Mouse (Mus musculus) neural tube, embryonic 11.5 days (tissue): ENCODE measurements around the gene Spdye4b. TPM values are rescaled to one million over a fixed set of nuclear protein-coding genes. Genes with fewer than 3 reads are reported as not detected.
"Not testable (repeated sequence)": the region's sequence is repeated elsewhere in the genome, so short reads cannot be mapped to it uniquely, and the experiment has no call there.

Experiments used
- ATAC-seq: fragments of 200-750 bp; cut with Nextera tagmentation; 2 replicates; pipeline ENCODE4 v1.8.0; 2017; ENCODE audit warnings: moderate number of reproducible peaks, mild to moderate bottlenecking, moderate TSS enrichment, moderate library complexity; ENCODE audit not compliant: insufficient read depth, low FRiP score, low TSS enrichment
- DNase-seq: peaks from one replicate; pipeline ENCODE4 v3.0.0-alpha.2; 2015; ENCODE audit warnings: low spot score
- H3K27ac ChIP-seq: fragments of 300-500 bp; sonication (generic); 2 replicates; pipeline ENCODE4 v1.5.1; 2014; ENCODE audit warnings: low read depth, mild to moderate bottlenecking, low read length
- H3K27me3 ChIP-seq: fragments of 300-500 bp; sonication (generic); 2 replicates; pipeline ENCODE4 v1.6.1; 2014; ENCODE audit warnings: mild to moderate bottlenecking, low read length, mixed read lengths; ENCODE audit not compliant: control insufficient read depth, insufficient read depth
- H3K36me3 ChIP-seq: fragments of 300-500 bp; sonication (generic); 2 replicates; pipeline ENCODE4 v1.6.1; 2014; ENCODE audit warnings: mild to moderate bottlenecking, low read length, moderate library complexity, mixed read lengths; ENCODE audit not compliant: control insufficient read depth, insufficient read depth
- H3K4me1 ChIP-seq: fragments of 300-500 bp; sonication (generic); 2 replicates; pipeline ENCODE4 v1.6.1; 2014; ENCODE audit warnings: low read length, mixed read lengths; ENCODE audit not compliant: control insufficient read depth, insufficient read depth
- H3K4me2 ChIP-seq: fragments of 300-500 bp; sonication (generic); 2 replicates; pipeline ENCODE4 v1.6.1; 2014; ENCODE audit warnings: low read depth, mild to moderate bottlenecking, moderate library complexity
- H3K4me3 ChIP-seq: fragments of 300-500 bp; sonication (generic); 2 replicates; pipeline ENCODE4 v1.5.1; 2014; ENCODE audit warnings: low read depth, low read length
- H3K9ac ChIP-seq: fragments of 300-500 bp; sonication (generic); 2 replicates; pipeline ENCODE4 v1.6.1; 2014; ENCODE audit warnings: mild to moderate bottlenecking, low read length
- H3K9me3 ChIP-seq: fragments of 300-500 bp; sonication (generic); 2 replicates; pipeline ENCODE4 v1.6.1; 2016; ENCODE audit warnings: low read length; ENCODE audit not compliant: control insufficient read depth
- WGBS: fragments of 180-500 bp; shearing (Covaris S2); extraction: QIAGEN DNeasy Blood & Tissue Kit; methylation state at CpG from one replicate; pipeline ENCODE4 v1.1.7; 2014; 5-methylcytosine and 5-hydroxymethylcytosine counted together
- polyA plus RNA-seq: library from polyadenylated mRNA; unstranded; fragments of >200 nt; fragmentation: Nextera tagmentation; extraction: Ambion mirVana; gene quantifications from 2 replicates; pipeline ENCODE4 v1.2.1, GENCODE M21; 2014

The Spdye4b gene
- polyA plus RNA-seq, 1 experiment from 2014 or later: not detected

DNA sequence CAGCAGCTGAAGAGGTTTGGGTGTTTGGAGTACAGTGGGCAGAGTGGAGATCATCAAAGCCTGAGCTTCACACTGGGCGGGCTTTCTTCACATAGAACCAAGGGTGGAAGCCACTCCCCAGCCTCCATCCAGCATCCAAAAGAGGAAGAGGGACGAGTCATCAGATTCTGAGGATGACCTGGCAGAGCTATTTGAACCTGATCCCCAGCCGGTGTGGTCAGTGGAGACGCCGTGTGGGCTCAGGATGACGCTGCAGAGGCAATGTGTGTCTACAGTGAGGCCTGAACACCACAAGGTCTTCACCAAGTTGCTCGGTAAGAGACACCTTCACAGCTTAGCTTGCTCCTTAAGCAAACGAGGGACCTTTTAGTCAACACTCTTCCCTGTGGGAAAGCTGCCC is 13.9 kb downstream of the Spdye4b start:
- not testable (repeated sequence) for H3K27ac ChIP-seq, H3K9me3 ChIP-seq, H3K9ac ChIP-seq, H3K4me3 ChIP-seq, H3K36me3 ChIP-seq, DNase-seq, H3K4me2 ChIP-seq, H3K27me3 ChIP-seq, ATAC-seq, H3K4me1 ChIP-seq
- 66% methylated on average over 7 of the region's 8 CpGs for WGBS

DNA sequence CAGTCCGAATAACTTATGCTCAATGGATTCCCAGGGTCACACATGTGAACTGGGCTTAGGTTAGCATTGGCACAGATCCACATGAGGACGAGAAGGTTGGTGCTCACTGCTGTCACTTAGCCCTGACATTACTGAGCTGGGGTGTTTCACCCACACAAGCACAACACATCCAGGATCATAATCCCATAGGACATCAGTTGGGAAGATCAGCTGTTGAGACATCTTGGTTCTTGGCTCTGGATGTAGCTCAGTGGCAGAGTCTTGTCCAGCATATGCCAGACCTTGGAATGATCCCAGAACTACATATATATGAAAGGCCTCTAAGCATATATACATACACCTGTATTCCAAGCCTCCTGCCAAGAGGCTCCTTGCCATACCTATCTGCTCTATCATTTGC is 14.3 kb downstream of the Spdye4b start:
- 74% methylated on average over 2 of the region's 2 CpGs for WGBS
- H3K27me3 ChIP-seq: no peaks in the 10 kb centered on the region
- no peak for DNase-seq
- no peak overlapping the region for H3K4me3 ChIP-seq
- H3K4me1 ChIP-seq: no peaks in the 10 kb centered on the region
- no peak for ATAC-seq
- H3K9ac ChIP-seq: no peak overlapping the region
- H3K36me3 ChIP-seq: no peaks in the 10 kb centered on the region
- no peak overlapping the region for H3K27ac ChIP-seq
- no peaks in the 10 kb centered on the region for H3K9me3 ChIP-seq
- no peak overlapping the region for H3K4me2 ChIP-seq

DNA sequence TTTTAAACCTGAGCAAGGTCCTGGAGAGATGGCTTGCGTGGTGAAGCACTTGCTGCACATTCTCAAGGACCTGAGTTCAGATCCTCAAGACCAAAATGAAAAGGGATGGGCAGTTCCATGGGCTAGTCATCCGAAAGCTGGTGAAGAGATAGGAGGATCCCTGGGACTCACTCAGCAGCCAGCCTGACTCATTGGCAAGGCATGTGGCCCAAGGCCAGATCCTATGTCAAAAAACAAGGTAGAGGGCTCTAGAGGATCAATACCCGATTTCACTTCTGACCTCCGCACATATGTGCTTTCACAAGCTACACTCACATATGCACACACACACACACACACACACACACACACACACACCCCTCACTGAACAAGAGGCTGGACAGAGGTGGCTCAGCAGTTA is 15.7 kb downstream of the Spdye4b start:
- H3K4me3 ChIP-seq: no peak overlapping the region
- no peaks in the 10 kb centered on the region for H3K4me1 ChIP-seq
- H3K9me3 ChIP-seq: no peaks in the 10 kb centered on the region
- no peak overlapping the region for H3K27ac ChIP-seq
- no peaks in the 10 kb centered on the region for H3K27me3 ChIP-seq
- H3K36me3 ChIP-seq: no peaks in the 10 kb centered on the region
- no peak overlapping the region for H3K9ac ChIP-seq
- DNase-seq (no peak), ATAC-seq (no peak)
- no peak overlapping the region for H3K4me2 ChIP-seq
- WGBS: 88% methylated on average over 4 of the region's 4 CpGs

DNA sequence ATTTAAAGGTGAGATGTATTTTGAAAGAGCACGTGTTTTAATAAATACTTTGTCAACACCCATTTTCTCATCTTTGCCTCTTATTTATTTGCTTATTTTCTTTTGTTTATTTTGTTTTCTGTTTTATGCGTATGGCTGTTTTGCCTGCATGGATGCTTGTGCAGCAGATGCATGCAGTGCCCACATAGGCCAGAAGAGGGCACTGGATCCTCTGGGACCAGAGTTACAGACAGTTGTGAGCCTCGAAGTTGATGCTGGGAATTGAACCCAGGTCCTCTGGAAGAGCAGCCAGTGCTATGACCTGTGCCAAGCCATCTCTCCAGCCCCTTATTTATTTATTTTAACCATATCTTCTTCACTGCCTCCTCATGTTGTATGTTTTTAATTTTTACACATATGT is 24.2 kb downstream of the Spdye4b start:
- H3K9ac ChIP-seq: no peak overlapping the region
- H3K4me1 ChIP-seq: no peaks in the 10 kb centered on the region
- DNase-seq: no peak
- WGBS: 79% methylated on average over 3 of the region's 3 CpGs
- no peaks in the 10 kb centered on the region; the same call in 1 of the 2 replicates for H3K9me3 ChIP-seq
- no peak overlapping the region for H3K4me2 ChIP-seq
- H3K4me3 ChIP-seq: no peak overlapping the region
- no peak for ATAC-seq
- H3K36me3 ChIP-seq: no peaks in the 10 kb centered on the region
- H3K27ac ChIP-seq: no peak overlapping the region
- no peaks in the 10 kb centered on the region for H3K27me3 ChIP-seq

DNA sequence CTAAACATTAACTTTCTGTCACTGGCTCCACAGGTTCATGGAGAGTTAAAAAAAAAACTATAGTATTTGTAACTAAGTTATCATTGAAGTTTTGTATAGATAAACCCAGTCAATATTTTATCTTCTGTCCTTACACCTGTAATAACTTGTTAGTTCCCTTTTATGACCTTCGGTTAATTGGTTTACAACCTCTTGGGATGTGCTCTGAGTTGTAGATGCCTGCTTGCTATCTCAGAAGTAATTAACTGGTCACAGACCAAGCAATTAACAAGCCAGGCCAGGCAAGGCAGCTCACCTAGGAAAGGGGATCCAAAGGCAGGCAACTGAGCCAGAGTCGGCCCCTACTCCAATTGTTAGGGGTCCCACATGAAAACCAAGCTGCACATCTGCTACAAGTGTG is 33.0 kb downstream of the Spdye4b start:
- Histone ChIP-seq H3K27ac (no peak overlapping the region), H3K9ac (no peak overlapping the region), H3K4me2 (no peak overlapping the region), H3K27me3 (no peaks in the 10 kb centered on the region), H3K4me1 (no peaks in the 10 kb centered on the region), H3K36me3 (no peaks in the 10 kb centered on the region), H3K9me3 (no peaks in the 10 kb centered on the region; the same call in 1 of the 2 replicates), H3K4me3 (no peak overlapping the region)
- DNase-seq: no peak
- no peak for ATAC-seq
- 69% methylated on average over 2 of the region's 2 CpGs for WGBS

DNA sequence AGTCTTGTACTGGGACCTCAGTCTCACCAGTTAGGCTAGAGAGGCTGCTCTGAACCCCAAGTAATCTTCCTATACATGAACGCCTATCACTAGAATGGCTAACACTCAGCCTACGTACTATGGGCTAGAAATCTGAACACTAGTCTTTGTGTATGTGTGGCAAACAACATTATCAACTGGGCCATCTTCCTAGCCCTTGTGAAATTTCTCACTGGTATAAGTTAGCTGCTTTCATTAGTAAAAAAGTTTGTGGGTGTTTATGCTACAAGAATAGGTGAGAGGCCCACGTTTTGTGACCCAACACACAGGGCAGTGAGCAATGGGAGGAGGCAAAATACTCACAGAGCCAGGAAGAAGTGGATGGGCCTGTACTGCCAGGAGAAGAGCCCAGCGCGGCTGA is 40.2 kb downstream of the Spdye4b start:
- Histone ChIP-seq H3K27ac (no peak overlapping the region), H3K27me3 (no peaks in the 10 kb centered on the region), H3K9me3 (no peaks in the 10 kb centered on the region), H3K4me3 (no peak overlapping the region), H3K4me2 (no peak overlapping the region), H3K9ac (no peak overlapping the region), H3K4me1 (no peaks in the 10 kb centered on the region), H3K36me3 (no peaks in the 10 kb centered on the region)
- ATAC-seq: no peak
- WGBS: 79% methylated on average over 5 of the region's 5 CpGs
- DNase-seq: no peak

DNA sequence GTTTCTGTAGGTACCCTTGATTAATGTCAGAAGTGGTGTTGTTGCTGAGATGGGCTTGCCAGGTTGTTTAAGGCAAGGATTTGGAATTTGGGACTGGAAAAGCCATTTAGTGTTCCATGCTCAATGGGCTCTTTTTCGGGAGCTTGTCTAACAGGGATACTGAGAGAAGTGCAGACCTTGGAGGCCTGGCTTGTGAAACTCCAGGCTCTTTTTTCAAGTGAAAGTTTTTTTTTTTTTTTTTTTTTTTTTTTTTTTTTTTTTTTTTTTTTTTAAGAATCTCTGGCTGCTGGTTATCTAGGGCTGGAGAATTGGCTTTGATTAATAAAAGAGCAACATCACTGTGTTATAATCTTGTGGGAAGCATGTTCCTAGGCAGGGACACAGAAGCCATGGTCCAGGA is 41.5 kb downstream of the Spdye4b start:
- H3K4me1 ChIP-seq: no peaks in the 10 kb centered on the region
- ATAC-seq: no peak
- no peaks in the 10 kb centered on the region for H3K9me3 ChIP-seq
- no peaks in the 10 kb centered on the region for H3K27me3 ChIP-seq
- H3K27ac ChIP-seq: no peak overlapping the region
- no peak overlapping the region for H3K4me2 ChIP-seq
- DNase-seq: no peak
- no peak overlapping the region for H3K9ac ChIP-seq
- WGBS: 73% methylated on average over 1 of the region's 1 CpGs
- no peaks in the 10 kb centered on the region for H3K36me3 ChIP-seq
- no peak overlapping the region for H3K4me3 ChIP-seq

DNA sequence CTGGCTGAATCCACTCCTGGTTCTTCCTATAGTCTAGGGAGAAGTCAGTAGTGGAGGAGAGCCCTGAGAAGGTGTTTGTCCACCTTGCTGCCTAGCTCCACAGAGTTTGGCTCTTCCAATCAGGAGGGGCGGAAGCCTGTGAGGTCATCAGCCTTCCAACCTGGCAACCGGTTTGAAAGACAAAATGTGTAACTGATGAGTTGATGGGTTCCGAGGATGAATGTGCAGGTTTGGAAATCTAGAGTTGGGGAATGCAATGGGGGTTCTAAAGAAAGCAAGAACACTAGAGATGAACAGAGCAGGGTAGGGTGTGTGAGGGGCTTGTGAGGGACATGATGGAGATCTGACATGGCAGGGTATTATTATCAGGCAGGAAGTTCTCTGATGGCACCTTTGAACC is 46.0 kb downstream of the Spdye4b start, which contains the start of gene Spdye4a:
Gene Spdye4a (minus strand): TSS at position 101 of the 400 bp plus-strand sequence.
- Histone ChIP-seq H3K27me3 (no peaks in the 10 kb centered on the region), H3K9me3 (0 out of 2 replicates have a peak, but pooled peaks cover 2% of the 10 kb centered on the region), H3K36me3 (no peaks in the 10 kb centered on the region), H3K9ac (no peak within 1 kb of the TSS), H3K27ac (no peak within 1 kb of the TSS), H3K4me2 (no peak within 1 kb of the TSS), H3K4me1 (no peaks in the 10 kb centered on the region), H3K4me3 (no peak within 1 kb of the TSS)
- ATAC-seq (no peak), DNase-seq (no peak)
- WGBS: 86% methylated on average over 3 of the region's 3 CpGs

DNA sequence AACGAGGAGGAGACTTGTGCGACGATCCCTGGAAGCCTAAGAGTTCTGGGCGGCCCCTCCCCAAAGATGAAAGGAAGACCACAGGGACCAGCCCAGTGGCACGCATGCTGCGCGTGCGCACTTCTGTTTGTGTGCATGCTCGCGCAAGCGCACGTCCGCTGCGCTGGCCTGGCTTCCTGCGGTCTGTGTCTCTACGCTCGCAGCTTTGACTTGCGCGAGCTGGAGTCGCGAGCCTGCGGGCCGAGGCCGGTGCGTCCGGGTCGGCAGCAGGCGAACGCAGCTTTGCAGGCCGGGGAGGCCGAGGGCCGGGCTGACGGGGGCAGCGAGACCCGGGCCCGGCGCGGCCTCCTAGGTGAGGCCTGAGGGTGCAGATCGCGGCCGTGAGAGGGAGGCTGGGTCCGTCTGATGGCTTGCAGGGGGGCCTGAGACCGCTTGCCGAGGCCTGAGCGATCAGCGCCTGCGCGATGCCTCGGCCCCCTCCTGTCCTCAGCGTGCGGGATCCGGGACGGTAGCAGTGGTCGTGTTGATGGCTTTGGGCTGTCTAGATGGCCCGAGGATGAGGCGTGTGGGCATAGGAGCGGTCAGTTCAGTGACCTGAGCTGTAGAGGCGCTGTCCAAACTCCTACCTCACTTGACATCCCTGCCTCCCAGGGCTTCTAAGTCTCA is 54.3 kb downstream of the Spdye4b start, which contains the start of gene Zfp12:
Gene Zfp12 (plus strand): TSS at position 136 of the 666 bp plus-strand sequence.
- Histone ChIP-seq H3K4me1 (peaks cover 12% of the 10 kb centered on the region), H3K9ac (peak within 1 kb of the TSS; percentile 93), H3K4me3 (peak within 1 kb of the TSS; percentile 79), H3K4me2 (peak within 1 kb of the TSS; percentile 86), H3K27me3 (no peaks in the 10 kb centered on the region), H3K36me3 (peaks cover 3% of the 10 kb centered on the region; the same call in 1 of the 2 replicates), H3K9me3 (no peaks in the 10 kb centered on the region), H3K27ac (peak within 1 kb of the TSS; percentile 94)
- ATAC-seq (peak; percentile 97), DNase-seq (peak; percentile 97)
- under 1% methylated on average over 58 of the region's 58 CpGs for WGBS
